Mouse (Mus musculus) T-helper 2 cell (primary cell): Measurements from ENCODE around the gene Ptprj.
"Not testable (repeated sequence)": the region's sequence is repeated elsewhere in the genome, so short reads cannot be mapped to it uniquely, and the experiment has no call there.

Source experiments
- in situ Hi-C: fragments of 300-600 bp; cut with MboI, MseI; formaldehyde crosslinking; loops from one replicate; pipeline ENCODE4 v1.15.1; 2025; ENCODE audit warnings: high pct_unique_total_duplicates

Ptprj gene

DNA sequence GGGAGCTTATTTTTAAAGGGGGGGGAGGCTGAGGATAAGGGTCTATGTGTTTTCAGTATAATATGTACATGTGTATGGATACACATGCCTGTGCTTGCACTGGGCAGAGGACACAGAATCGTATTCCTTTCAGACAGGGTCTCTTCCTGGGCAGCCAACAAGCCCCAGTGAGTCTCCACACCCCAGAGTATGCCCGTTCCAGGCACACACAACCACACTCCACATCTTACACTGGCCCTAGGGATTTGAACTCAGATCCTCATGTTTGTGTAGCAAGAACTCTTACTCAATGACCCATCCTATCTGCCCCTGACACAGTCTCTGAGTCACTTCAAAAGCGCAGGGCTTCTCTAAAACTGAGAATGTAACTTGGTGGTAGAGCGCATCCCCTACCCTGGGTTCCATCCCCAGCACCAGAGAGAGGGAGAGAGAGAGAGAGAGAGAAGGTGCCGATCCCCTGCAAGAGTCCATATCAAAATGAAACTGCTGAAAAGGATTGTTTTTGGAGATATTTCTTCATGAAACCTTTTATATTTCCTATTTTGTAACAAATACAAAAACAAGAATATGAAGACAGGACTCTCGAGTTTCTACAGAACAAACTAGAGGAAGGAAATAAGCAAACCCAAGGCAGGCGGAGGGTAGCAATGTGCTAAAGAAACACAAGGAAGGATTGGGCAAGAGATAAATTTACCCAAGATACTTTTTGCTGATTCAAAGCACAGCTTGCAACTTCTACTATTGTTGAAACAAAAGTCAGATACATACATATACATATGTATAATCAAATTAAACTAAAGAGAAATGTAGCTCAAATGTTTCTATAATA is 2.8 kb downstream of the Ptprj start:
- in situ Hi-C loops, result loop anchor here (5.0 kb wide), 1 partner anchor 100 kb away; the partner anchor contains the start of gene Nup160

DNA sequence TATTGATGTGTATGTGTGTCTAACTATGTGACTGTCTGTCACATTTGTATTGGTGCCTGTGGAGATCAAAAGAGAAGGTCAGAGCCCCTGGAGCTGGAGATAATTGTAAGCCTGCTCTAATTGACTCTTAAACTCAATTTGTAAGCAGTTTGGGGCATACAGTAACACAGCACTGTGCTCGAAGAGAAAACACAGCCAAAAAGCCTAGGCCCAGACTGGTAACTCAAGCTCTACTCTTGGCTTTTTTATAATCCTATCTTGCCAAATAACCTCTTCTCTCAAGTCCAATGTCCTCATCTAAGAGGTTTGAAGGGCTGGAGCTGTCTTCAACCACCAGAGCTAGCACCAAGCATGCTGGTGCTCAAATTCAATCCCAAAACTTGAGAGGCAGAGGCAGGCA is 3.5 kb downstream of the Ptprj start:
- in situ Hi-C loops, result loop anchor here (5.0 kb wide), 1 partner anchor 100 kb away; the partner anchor contains the start of gene Nup160

DNA sequence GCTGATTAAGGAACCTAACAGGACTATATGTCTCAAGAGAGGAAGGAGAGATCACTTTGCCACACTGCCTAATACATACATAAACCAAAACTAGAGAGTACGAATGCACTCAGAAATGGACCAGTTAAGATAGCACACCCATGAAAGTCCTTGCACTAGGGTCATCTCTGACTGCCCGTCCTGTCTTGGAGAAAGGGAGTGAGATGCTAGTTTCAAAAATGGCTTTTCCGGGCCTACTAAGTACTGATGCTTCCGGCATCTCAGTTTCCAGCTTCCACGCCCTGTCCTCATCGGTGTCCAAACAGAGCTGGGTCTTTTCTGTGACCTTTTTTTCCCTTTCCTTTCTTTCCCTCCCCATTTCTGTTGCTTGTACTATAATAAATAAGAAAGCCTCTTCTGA is 4.0 kb downstream of the Ptprj start:
- in situ Hi-C loops, result loop anchor here (5.0 kb wide), 1 partner anchor 101 kb away; the partner anchor contains the start of gene Nup160

DNA sequence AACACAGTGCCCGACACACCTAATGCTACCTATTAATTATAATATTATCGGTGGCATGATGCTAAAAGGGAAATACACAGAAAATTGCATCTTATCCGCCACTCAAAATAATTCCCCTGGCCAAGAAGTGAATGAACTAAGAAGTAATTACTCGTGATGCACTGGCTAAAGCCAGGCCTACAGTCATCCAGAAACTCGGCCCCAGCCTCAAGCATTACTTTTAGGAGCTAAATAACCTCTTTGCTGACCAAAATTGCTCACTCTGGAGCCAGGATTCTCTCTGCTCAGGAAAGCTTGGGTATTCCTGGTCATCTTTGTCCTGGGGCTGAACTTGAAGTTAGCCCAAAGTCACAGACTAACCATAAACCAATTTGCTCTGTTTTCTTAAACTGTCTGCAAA is 4.7 kb downstream of the Ptprj start:
- in situ Hi-C loops, result loop anchor here (5.0 kb wide), 1 partner anchor 102 kb away; the partner anchor contains the start of gene Nup160

DNA sequence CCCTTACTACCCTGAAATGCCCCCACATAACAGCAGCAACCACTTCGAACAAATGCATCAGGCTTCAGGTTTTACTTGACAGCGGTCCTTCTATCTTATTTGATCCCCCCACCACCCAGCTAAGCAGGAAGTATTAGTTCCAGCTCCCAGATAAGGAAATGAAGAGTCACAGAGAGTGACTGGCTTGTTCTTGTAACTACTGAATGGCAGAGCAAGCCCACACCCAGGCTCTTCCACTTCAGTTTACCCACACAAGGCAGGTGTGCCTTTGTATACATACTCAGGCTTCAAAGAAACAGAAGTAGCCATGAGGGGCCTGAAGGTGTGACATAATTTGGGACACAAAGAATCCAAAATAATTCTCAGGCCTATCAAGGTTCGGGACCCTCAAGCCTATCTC is 5.3 kb downstream of the Ptprj start:
- in situ Hi-C loops, result loop anchor here (5.0 kb wide), 1 partner anchor 102 kb away; the partner anchor contains the start of gene Nup160

DNA sequence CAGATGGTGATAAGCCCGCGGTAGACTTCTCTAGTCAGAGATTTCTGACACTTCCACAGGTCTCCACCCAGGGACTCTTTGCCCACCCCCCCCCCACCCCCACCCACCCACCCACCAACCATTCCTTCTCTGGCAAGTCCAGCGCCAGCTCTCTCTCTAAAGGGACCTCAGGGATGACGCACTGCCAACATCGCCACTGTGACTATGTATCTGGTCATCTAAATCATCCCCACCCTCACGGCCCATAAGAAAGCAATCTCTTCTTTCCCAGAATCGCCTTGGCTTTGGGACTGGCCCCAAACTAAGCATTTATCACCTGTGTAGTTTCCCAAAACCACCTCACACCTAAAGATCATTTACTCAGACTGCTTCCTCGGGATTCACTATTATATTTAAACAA is 5.9 kb downstream of the Ptprj start:
- in situ Hi-C loops, result no loop called here

DNA sequence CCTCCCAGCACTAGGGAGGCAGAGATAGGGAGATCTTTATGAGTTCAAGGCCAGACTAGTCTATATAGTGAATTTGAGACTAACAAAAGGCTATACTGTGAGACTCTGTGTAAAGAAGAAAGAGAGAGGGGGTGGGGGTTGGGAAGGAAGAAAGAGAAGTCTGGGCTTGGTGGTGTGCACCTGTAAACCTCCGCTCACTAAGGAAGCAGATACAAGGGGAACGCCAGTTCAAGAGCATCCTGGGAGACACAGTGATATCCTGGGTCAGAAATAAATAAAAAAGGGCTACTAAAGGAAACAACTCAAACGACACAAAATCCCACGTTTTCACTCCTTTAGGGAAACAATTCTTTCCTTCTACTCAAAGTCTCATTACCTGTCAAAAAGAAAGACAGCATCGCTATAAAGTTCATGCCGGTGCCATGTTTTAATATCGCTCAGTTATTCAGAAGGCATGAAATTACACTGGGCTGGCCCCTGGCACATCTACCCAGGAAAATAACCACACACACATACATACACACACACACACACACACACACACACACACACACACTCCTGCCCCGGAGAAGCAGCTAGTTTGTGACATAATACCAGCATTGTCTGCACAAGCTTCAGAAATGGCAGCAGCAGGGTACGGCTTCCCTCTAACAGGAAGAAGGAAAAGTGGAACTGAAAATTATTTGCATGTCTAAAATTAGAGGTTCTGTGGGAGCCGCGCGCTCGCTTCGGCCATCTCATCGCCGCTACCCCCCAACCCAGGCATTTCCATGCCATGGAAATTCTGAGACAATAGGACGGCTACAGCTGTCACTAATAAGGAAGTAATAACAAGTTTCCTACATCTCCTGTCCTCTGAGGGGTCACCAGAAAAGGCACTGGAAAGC is 6.6 kb downstream of the Ptprj start:
- in situ Hi-C loops, result no loop called here

DNA sequence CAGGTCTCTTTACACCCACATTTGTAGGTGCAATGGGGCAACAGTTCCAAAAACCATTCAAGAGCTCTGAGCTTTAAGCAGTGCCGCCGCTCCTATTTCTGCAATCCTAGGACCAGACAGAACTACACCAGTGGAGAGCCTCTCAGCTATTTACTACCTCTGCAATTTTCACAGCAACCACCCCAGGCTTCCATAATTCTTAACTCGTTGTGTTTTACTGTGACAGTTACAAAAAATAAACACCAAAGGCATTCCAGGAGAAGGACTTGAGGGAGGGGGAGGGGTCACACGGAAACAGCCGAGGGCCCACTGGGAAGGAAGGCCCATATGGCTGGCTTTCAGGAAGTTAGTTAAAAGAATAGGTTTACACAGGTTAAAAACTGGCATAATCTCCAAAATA is 8.3 kb downstream of the Ptprj start:
- in situ Hi-C loops, result no loop called here

DNA sequence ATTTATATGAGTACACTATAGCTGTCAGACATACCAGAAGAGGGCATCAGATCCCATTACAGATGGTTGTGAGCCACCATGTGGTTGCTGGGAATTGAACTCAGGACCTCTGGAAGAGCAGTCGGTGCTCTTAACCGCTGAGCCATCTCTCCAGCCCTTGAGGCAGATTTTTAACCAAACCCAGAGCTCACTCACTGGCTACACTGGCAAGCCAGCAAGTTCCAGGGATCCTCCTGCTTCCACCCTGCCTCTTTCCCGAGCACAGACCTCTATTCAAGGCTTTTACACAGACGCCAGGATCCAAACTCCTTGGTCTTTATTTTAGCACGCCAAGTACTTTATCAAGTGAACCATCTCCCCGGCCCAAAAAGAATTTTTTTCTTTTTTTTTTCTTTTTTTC is 9.0 kb downstream of the Ptprj start:
- in situ Hi-C loops, result not testable (repeated sequence)

DNA sequence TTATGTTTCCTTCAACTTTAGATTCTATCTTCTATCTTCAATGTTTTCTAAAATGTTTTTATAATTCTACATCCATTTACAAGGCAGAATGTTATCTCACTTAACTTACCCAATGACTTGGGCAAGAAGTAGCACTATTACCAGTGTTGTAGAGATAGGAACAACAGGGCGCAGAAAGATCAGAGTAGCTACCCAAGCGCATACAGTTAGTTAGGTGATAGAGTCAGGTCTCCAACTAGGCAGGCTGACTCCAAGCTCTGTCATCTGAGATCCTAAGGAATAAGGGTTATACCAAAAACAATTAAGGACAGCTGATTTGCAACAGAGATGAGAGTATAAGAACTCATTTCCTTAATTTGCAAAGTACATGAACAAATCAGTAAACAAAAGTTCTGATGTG is 9.6 kb downstream of the Ptprj start:
- in situ Hi-C loops, result no loop called here

DNA sequence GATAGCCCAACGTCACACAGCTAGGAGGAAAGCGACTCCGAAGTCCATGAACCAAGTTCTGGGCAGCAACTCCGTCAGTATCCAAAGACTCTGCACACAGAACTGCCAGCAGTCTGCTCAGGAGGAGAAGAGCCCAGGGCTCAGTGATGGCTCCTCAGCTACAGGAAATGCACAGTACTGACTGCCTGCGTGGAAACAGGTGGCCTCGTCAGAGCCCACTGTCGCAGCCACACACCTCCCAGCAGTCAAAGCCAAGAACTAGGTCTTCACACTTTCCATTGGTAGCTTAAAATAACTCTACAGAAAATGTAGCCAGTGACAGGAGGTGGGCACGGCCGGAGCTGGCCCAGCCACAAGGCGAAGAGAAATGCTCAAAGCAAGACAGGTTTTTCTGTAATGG is 10.2 kb downstream of the Ptprj start:
- in situ Hi-C loops, result no loop called here

DNA sequence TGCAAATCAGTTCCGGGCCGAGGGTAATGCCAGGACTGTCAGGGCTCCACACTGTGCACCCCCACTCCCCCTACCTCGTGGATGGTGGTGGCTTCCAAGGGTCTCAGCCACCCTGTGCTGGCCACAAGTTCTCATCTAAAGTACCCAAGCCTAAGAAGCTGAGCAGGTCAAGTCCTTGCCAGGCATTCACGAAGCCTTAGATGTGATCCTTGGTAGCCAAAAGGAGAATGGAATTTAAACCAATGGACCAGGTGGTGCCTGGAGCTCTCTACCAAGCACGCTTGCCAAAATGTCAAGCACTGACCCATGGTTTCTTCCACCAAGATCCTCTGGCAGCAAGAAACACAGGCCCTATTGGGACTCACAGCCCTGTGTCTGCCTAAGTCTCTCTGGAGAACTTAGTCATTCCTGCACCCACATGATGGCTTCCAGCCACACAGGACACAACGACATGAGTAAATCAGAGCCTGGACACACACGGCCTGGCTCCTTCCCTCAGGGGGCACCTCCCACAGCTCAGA is 11.4 kb downstream of the Ptprj start:
- in situ Hi-C loops, result loop anchor here (5.0 to 10.0 kb wide), 2 partner anchors 87 to 526 kb away; no protein-coding TSS in a partner anchor

DNA sequence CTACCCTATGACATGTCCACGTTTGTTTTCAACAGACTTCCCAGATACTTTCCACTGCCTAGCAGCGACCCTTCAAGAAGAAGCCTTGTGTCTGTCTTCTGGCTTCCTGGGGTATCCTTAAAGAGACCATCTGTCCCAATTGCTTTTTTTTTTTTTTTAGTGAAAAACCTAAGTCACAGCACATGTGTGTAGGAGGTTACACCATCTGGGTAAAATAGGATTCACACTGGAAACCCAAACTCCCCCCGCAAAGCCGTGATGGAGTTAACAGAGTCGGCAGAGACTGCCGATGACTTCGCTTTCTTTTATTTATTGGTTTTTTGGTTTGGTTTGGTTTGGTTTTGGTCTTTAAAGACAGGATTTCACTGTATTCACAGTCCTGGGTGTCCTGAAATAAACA is 12.4 kb downstream of the Ptprj start:
- in situ Hi-C loops, result loop anchor here (5.0 to 10.0 kb wide), 2 partner anchors 86 to 527 kb away; no protein-coding TSS in a partner anchor

DNA sequence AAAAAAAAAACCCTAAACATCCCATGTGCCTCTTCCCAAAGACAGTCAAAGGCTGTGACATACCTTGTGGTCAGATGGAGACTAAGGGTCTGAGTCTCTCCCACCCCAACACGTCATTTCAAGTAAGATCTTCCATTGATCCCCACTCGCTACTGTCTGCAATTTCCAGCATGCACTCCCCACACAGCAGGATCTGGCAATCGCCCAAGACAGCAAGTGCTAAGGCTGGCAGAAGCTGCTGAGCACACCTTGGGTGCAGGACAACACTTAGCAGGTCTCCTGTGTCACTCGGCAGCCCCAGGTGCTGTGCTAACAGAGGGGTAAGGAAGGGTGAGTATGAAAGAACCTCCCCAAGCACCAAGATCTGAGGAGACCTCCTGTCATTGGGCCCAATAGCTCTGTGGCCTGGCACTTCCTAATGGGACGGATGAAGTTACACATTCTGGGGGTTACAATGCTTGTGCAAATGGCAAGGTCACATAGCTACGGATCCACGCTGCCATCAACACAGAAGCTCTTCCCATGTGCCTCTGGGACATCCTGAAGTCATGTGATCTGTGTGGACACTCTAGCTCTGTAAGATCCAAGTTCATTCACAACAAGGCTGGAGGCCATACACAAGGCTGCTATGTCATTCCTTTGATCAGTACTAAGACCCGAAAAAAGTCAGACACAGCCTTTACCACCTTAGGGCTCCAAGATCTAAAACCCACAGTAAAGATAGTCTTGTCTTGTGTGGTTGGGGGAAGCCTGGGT is 13.5 kb downstream of the Ptprj start:
- in situ Hi-C loops, result loop anchor here (5.0 to 10.0 kb wide), 2 partner anchors 85 to 528 kb away; no protein-coding TSS in a partner anchor

DNA sequence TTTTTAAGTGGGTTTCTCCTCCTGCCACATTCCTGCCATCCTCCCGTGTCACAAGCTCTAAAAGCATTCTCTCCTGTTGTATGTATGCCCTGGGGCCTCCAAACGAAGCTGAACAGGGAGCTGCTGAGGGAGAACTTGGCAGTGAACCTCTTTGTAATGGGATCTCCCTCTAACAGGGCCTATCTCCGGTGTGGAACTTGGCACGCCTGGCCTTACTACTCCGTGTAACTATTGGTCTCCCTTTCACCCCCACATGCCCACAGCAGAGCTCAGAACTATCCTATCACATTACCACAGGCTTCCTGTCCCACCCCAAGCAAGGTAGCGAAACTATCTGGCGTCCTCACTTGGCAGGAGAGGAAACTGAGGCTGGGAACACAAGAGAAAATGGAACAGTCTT is 14.4 kb downstream of the Ptprj start:
- in situ Hi-C loops, result loop anchor here (5.0 to 10.0 kb wide), 2 partner anchors 84 to 529 kb away; no protein-coding TSS in a partner anchor

DNA sequence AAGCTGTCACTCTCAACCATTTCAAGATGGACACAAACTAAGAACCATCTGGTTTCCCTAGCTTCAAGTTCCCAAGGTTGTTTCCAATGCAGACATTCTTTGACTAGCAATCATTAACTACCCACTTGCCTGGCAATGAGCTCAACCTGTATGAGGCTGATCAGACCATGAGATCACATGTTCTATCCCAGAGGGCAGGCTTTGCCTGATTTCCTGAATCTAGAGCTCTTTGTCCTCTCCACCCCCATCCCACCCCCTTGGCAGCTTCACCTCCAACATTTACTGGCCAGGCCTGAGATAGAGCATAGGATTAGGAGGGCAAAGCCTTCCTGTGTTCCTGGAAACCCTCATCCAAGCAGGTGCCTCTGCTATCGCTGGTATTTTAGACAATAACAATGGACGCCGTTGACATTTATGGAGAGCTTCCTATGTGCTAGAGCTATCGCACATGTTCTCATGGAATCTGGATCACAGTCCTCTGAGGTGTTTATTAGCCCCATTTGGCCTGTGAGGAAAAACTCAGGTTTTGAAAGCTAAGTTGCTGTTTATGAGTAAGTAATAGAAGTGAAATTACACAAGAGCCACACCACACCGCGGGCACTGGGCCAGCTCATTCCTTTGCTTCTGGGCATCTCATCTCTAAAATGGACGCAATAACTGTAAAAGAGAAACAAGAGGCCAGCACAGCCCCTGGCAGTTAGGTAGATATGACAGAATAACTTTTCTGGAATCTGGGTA is 15.1 kb downstream of the Ptprj start:
- in situ Hi-C loops, result loop anchor here (5.0 to 10.0 kb wide), 2 partner anchors 83 to 529 kb away; no protein-coding TSS in a partner anchor

DNA sequence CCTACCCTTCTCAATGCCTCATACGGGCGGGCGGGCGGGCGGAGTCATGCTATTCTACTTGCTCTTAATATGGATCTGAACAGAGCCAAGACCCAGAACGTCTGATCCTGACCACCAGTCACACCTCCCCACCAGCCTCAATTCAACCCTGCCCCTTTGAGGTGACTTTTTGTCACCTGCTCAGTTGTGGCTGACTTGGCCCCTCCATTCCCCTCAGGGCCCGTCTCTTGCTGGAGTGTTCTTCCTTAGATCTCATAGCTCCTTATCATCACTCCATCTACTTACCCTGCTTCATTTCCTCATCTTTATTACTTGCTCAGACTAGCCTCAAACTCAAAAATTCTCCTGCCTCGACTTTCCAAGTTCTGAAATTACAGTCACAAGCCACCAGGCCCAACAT is 15.9 kb downstream of the Ptprj start:
- in situ Hi-C loops, result loop anchor here (10.0 kb wide), 1 partner anchor 530 kb away; no protein-coding TSS in a partner anchor

DNA sequence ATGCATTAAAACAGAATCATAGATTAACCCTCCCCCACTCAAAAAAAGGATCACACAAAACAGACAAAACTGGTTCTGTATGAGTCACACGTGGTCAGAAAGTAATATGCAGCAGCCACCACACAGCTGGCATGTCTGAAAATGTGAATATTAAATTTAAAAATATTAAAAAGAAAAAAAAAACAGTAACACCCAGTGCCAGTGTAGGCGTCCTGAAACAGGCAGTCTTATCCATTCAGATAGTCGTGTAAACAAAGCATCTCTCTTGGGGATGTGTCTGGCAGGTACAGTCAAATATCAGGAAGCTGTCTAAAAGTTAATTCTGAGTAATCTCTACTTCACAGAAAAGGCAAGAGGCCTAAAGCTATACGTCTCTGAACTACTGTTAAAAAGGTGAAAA is 17.3 kb downstream of the Ptprj start:
- in situ Hi-C loops, result loop anchor here (10.0 kb wide), 1 partner anchor 532 kb away; no protein-coding TSS in a partner anchor

DNA sequence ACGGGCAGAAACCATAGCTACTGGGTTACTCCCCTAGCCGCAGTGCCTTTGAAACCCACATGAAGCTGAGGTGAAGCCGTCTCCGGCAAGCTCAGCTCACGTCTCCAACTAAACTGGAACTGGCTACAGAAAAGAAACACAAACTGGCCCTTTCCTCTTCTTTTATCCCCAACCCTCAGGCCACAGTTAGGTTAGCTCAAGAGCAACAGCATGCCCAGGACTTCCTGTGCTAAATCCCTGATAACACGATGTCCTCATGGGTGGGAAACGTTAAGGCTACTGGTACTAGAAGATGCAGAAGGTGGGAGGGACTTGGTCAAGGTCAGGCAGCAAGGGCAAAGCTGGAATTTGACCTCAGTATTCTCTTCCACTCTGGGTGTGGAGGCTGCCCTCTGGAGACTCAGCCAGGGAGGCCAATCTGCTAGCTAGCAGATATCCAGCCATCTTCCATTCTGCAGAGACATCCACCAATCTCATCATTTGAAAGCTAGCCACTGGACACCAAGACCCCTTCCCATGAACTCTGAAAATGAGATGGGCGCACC is 18.2 kb downstream of the Ptprj start:
- in situ Hi-C loops, result loop anchor here (10.0 kb wide), 1 partner anchor 533 kb away; no protein-coding TSS in a partner anchor
